Mouse (Mus musculus) forebrain, embryonic 14.5 days (tissue): Measurements from ENCODE around the gene Cnep1r1. TPM values are rescaled to one million over a fixed set of nuclear protein-coding genes. Genes with fewer than 3 reads are reported as not detected.

ENCODE experiments used
- ATAC-seq: fragments of 200-750 bp; cut with Nextera tagmentation; 2 replicates; pipeline ENCODE4 v1.8.0; 2017; ENCODE audit warnings: mild to moderate bottlenecking, moderate library complexity
- DNase-seq: peaks from one replicate; pipeline ENCODE4 v3.0.0-alpha.2; 2015; ENCODE audit warnings: low spot score
- H3K27ac ChIP-seq: fragments of 300-500 bp; sonication (generic); 2 replicates; pipeline ENCODE4 v1.5.1; 2014; ENCODE audit warnings: low read depth, mild to moderate bottlenecking, control low read depth, low read length, moderate library complexity
- H3K27me3 ChIP-seq: fragments of 300-500 bp; sonication (generic); replicated peaks from 2 replicates; pipeline ENCODE4 v1.6.1; 2014; ENCODE audit warnings: low read length, control low read depth, mixed read lengths; ENCODE audit not compliant: control insufficient read depth, insufficient read depth
- H3K36me3 ChIP-seq: fragments of 300-500 bp; sonication (generic); 2 replicates; pipeline ENCODE4 v1.6.1; 2014; ENCODE audit warnings: low read length, control low read depth; ENCODE audit not compliant: control insufficient read depth, insufficient read depth
- H3K4me1 ChIP-seq: fragments of 300-500 bp; sonication (generic); 2 replicates; pipeline ENCODE4 v1.6.1; 2014; ENCODE audit warnings: antibody characterized with exemption, low read length, control low read depth; ENCODE audit not compliant: control insufficient read depth, insufficient read depth
- H3K4me2 ChIP-seq: fragments of 300-500 bp; sonication (generic); 2 replicates; pipeline ENCODE4 v1.6.1; 2014; ENCODE audit warnings: mild to moderate bottlenecking, control low read depth, low read length
- H3K4me3 ChIP-seq: fragments of 300-500 bp; sonication (generic); 2 replicates; pipeline ENCODE4 v1.5.1; 2014; ENCODE audit warnings: low read depth, low read length, control low read depth
- H3K9ac ChIP-seq: fragments of 300-500 bp; sonication (generic); 2 replicates; pipeline ENCODE4 v1.6.1; 2014; ENCODE audit warnings: mild to moderate bottlenecking, low read length, control low read depth, moderate library complexity
- H3K9me3 ChIP-seq: fragments of 300-500 bp; sonication (generic); replicated peaks from 2 replicates; pipeline ENCODE4 v1.6.1; 2016; ENCODE audit warnings: low read length, control low read depth, mixed read lengths; ENCODE audit not compliant: control insufficient read depth
- WGBS: fragments of 180-500 bp; shearing (Covaris S2); extraction: QIAGEN DNeasy Blood & Tissue Kit; methylation state at CpG from one replicate; pipeline ENCODE4 v1.1.7; 2014; 5-methylcytosine and 5-hydroxymethylcytosine counted together
- microRNA-seq: library from miRNA; unstranded; fragments of <30 nt; microRNA quantifications from one replicate; pipeline ENCODE4, GENCODE M21; 2016
- polyA plus RNA-seq: library from polyadenylated mRNA; unstranded; fragments of >200 nt; fragmentation: Nextera tagmentation; extraction: Ambion mirVana; gene quantifications from 2 replicates; pipeline ENCODE4 v1.2.1, GENCODE M21; 2014

Gene Cnep1r1
- polyA plus RNA-seq, 1 experiment from 2014 or later, result 43.0 TPM

GRCm38 (mm10) chr8:88160237-88160995 is 41.8 kb downstream of the Cnep1r1 start:
- Histone ChIP-seq H3K27me3 (no peaks in the 10 kb centered on the region), H3K36me3 (peaks cover 71% of the 10 kb centered on the region), H3K9me3 (no peaks in the 10 kb centered on the region), H3K4me2 (no peak overlapping the region), H3K9ac (no peak overlapping the region), H3K27ac (no peak overlapping the region), H3K4me3 (no peak overlapping the region), H3K4me1 (no peaks in the 10 kb centered on the region)
- WGBS, result 94% methylated on average over 9 of the region's 10 CpGs
- no peak for DNase-seq
- no peak for ATAC-seq

DNA sequence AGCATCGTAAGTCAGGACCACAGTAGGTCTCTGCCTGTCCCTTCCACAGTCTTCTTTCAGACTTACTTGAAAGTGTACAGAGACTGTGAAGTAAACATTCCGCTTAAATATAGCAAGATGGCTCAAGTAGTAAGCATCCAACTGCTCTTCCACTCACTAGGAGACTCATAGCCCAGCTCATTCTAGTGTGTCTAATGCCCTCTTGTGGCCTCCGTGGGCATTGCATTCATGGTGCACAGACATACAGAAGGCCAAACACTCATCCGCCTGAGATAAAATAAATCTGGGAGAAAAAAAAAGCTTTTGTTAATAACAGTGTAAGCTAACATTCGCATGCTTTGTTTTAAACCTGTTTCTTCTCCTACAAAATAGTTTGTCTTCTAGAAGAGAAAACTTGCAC is 42.9 kb downstream of the Cnep1r1 start:
- DNase-seq, result peak; percentile 74
- Histone ChIP-seq H3K9me3 (no peaks in the 10 kb centered on the region), H3K27ac (no peak overlapping the region), H3K4me3 (no peak overlapping the region), H3K36me3 (peaks cover 74% of the 10 kb centered on the region), H3K9ac (no peak overlapping the region), H3K4me1 (no peaks in the 10 kb centered on the region), H3K27me3 (no peaks in the 10 kb centered on the region), H3K4me2 (no peak overlapping the region)
- WGBS, result 75% methylated on average over 5 of the region's 5 CpGs
- no peak for ATAC-seq

DNA sequence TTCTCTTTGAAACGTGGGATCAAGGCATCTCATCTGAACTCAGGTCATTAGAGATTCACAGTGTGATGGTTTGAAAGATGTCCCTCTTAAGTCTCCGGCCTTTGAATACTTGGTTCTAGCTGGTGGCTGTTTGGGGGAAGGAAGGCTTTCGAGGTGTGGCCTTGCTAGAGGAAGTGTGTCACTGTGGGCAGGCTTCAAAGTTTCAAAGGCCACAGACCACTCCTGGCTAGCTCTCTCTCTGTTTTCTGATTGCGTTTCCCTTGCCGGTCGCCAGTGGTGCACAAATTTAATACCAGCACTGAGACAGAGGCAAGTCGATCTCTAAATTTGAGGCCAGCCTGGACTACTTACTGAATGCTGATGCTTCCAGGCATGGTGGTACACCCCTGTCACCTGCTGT is 56.7 kb downstream of the Cnep1r1 start:
- no peak for DNase-seq
- WGBS, result 95% methylated on average over 7 of the region's 7 CpGs

DNA sequence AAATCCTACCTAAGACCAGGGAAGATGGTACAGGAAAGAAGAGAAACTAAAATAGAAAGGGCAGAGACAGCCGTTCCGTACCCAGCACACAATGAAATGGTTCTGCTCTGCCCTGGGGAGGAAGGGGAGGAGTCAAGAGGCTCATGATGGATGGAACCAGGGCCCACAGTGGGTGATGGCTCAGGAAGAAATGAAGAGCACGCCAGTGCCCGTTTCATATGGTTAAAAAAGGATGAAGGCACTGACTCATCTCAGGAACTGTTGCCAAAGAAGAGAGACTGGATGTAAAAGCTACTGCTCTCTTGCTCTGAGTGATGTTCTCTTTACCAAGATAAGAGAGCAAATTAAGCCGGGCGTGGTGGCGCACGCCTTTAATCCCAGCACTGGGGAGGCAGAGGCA is 58.7 kb downstream of the Cnep1r1 start:
- no peaks in the 10 kb centered on the region for H3K9me3 ChIP-seq
- DNase-seq, result no peak
- 89% methylated on average over 8 of the region's 8 CpGs for WGBS

More for the DNA sequence above, 56.7 kb downstream of the Cnep1r1 start:
- H3K4me3 ChIP-seq, result no peak overlapping the region
- no peaks in the 10 kb centered on the region for H3K9me3 ChIP-seq
- H3K27ac ChIP-seq, result no peak overlapping the region
- H3K9ac ChIP-seq, result no peak overlapping the region
- no peak overlapping the region for H3K4me2 ChIP-seq
- H3K36me3 ChIP-seq, result peaks cover 16% of the 10 kb centered on the region
- no peaks in the 10 kb centered on the region for H3K4me1 ChIP-seq
- H3K27me3 ChIP-seq, result no peaks in the 10 kb centered on the region
- no peak for ATAC-seq

DNA sequence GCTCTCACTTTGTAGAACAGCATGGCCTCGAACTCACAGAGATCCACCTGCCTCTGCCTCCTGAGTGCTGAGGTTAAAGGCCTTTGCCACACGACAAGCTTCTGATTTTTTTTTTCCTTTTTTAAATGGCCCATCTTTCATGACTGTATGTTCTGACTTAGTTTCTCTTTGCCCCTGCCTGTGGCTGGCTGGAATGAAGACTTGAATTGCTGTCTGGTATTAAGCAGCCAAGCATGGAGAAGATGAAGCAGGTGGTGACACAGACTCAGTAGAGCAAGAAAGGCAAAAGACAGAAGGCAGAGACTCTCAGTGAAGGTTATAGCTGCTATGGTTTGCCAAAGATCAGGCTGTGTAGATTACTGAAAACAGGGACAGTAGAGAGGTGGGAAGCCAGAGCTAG is 64.6 kb downstream of the Cnep1r1 start:
- H3K27me3 ChIP-seq, result no peaks in the 10 kb centered on the region
- H3K36me3 ChIP-seq, result no peaks in the 10 kb centered on the region
- H3K4me2 ChIP-seq, result no peak overlapping the region
- ATAC-seq (no peak), DNase-seq (no peak)
- WGBS, result 81% methylated on average over 2 of the region's 2 CpGs
- H3K9me3 ChIP-seq, result no peaks in the 10 kb centered on the region
- H3K4me3 ChIP-seq, result no peak overlapping the region
- H3K27ac ChIP-seq, result no peak overlapping the region
- no peak overlapping the region for H3K9ac ChIP-seq
- no peaks in the 10 kb centered on the region for H3K4me1 ChIP-seq

More for the DNA sequence above, 58.7 kb downstream of the Cnep1r1 start:
- H3K27me3 ChIP-seq, result no peaks in the 10 kb centered on the region
- ATAC-seq, result no peak
- H3K27ac ChIP-seq, result no peak overlapping the region
- no peak overlapping the region for H3K9ac ChIP-seq
- no peak overlapping the region for H3K4me3 ChIP-seq
- peaks cover 1% of the 10 kb centered on the region for H3K36me3 ChIP-seq
- H3K4me1 ChIP-seq, result no peaks in the 10 kb centered on the region
- no peak overlapping the region for H3K4me2 ChIP-seq

Small RNA genes lying within 50 kb of the gene (microRNA-seq; reads per million reads assigned to microRNA genes)
- gene Mir7071, result 1.5 reads per million, percentile 5 among the genes with 10 or more reads in this experiment

Other genes starting within 250 kb of the Cnep1r1 start
- gene Zfp423, start 159.2 kb upstream of the Cnep1r1 start, polyA plus RNA-seq, result 26.4 and 27.9 TPM in 2 replicates
- gene Heatr3, start 19.1 kb downstream of the Cnep1r1 start, polyA plus RNA-seq, result 30.2 and 34.1 TPM in 2 replicates
- gene Tent4b, start 80.4 kb downstream of the Cnep1r1 start, polyA plus RNA-seq, result 9.6 and 10.5 TPM in 2 replicates
- gene Adcy7, start 153.6 kb downstream of the Cnep1r1 start, polyA plus RNA-seq, result 1.1 and 1.3 TPM in 2 replicates
- 48.0 and 57.8 TPM in 2 replicates for gene Brd7, start 243.4 kb downstream of the Cnep1r1 start, polyA plus RNA-seq